Mouse (Mus musculus) limb, embryonic 13.5 days (tissue): ENCODE results near the gene Fhl5. TPM values are rescaled to one million over a fixed set of nuclear protein-coding genes. Genes with fewer than 3 reads are reported as not detected.
A peak's percentile ranks its signal among the peaks of the same experiment; 100 is the strongest.
"Not testable (repeated sequence)": the region's sequence is repeated elsewhere in the genome, so short reads cannot be mapped to it uniquely, and the experiment has no call there.

Source experiments
- ATAC-seq: fragments of 200-750 bp; cut with Nextera tagmentation; 2 replicates; pipeline ENCODE4 v1.8.0; 2017; ENCODE audit warnings: low read depth, moderate number of reproducible peaks, moderate TSS enrichment; ENCODE audit not compliant: low FRiP score
- H3K27ac ChIP-seq: fragments of 300-500 bp; sonication (generic); 2 replicates; pipeline ENCODE4 v1.5.1; 2015; ENCODE audit warnings: inconsistent platforms, mild to moderate bottlenecking, moderate library complexity
- H3K27me3 ChIP-seq: fragments of 300-500 bp; sonication (generic); 2 replicates; pipeline ENCODE4 v1.6.1; 2015; ENCODE audit warnings: mild to moderate bottlenecking, inconsistent platforms
- H3K36me3 ChIP-seq: fragments of 300-500 bp; sonication (generic); 2 replicates; pipeline ENCODE4 v1.6.1; 2015; ENCODE audit warnings: inconsistent platforms, mild to moderate bottlenecking, moderate library complexity
- H3K4me1 ChIP-seq: fragments of 300-500 bp; sonication (generic); 2 replicates; pipeline ENCODE4 v1.6.1; 2015; ENCODE audit warnings: inconsistent platforms
- H3K4me2 ChIP-seq: fragments of 300-500 bp; sonication (generic); replicated peaks from 2 replicates; pipeline ENCODE4 v1.6.1; 2015; ENCODE audit warnings: inconsistent platforms, mild to moderate bottlenecking, moderate library complexity
- H3K4me3 ChIP-seq: fragments of 300-500 bp; sonication (generic); 2 replicates; pipeline ENCODE4 v1.5.1; 2015; ENCODE audit warnings: moderate library complexity, mild to moderate bottlenecking, inconsistent platforms
- H3K9ac ChIP-seq: fragments of 300-500 bp; sonication (generic); 2 replicates; pipeline ENCODE4 v1.6.1; 2015; ENCODE audit warnings: mild to moderate bottlenecking, inconsistent platforms
- H3K9me3 ChIP-seq: fragments of 300-500 bp; sonication (generic); 2 replicates; pipeline ENCODE4 v1.6.1; 2016; ENCODE audit warnings: inconsistent platforms
- WGBS: fragments of 180-500 bp; shearing (Covaris S2); methylation state at CpG from one replicate; pipeline ENCODE4 v1.1.7; 2015; 5-methylcytosine and 5-hydroxymethylcytosine counted together
- polyA plus RNA-seq: library from polyadenylated mRNA; unstranded; fragments of >200 nt; fragmentation: Nextera tagmentation; extraction: Ambion mirVana; gene quantifications from 2 replicates; pipeline ENCODE4 v1.2.1, GENCODE M21; 2015

Fhl5 gene
- polyA plus RNA-seq, result not detected in 2 replicates

DNA sequence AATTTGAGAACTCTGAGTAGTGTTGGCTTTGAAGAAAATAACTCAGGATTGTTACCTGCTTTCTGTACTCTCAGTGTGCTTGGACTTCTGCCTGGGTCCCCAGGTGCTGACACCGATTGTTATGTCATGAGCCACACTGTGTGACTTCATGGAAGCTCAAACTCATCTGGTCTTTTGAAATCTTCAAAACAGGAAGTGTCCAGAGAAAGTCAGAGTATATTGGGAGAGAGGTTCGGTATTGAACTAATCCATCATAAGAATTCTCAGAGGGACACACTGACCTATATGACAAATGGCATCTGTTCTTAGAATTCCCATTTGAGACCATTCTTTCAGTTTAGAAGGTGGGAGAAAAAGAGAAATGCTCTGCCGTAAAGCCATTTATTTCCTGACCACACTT is at the start of gene Fhl5:
TSS of gene Fhl5 (minus strand) at position 101 of the 400 bp plus-strand sequence.
- H3K27ac ChIP-seq, result no peak within 1 kb of the TSS
- H3K9me3 ChIP-seq, result no peaks in the 10 kb centered on the region
- no peaks in the 10 kb centered on the region for H3K4me1 ChIP-seq
- WGBS, result 85% methylated on average over 3 of the region's 3 CpGs
- H3K4me2 ChIP-seq, result no peak within 1 kb of the TSS
- no peak for ATAC-seq
- H3K4me3 ChIP-seq, result no peak within 1 kb of the TSS
- H3K9ac ChIP-seq, result no peak within 1 kb of the TSS
- H3K27me3 ChIP-seq, result no peaks in the 10 kb centered on the region
- no peaks in the 10 kb centered on the region for H3K36me3 ChIP-seq

DNA sequence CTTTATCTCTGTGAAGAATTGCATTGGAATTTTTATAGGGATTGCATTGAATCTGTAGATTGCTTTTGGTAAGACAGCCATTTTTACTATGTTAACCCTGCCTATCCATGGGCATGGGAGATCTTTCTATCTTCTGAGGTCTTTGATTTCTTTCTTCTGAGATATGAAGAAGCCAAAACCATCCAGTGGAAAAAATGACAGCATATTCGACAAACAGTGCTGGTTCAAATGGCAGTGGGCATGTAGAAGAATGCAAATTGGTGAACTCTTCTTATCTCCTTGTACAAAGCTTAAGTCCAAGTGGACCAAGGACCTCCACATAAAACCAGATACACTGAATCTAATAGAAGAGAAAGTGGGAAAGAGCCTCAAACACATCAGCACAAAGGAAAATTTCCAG is 42.3 kb upstream of the Fhl5 start:
- WGBS, result 81% methylated on average over 1 of the region's 1 CpGs
- not testable (repeated sequence) for H3K36me3 ChIP-seq

DNA sequence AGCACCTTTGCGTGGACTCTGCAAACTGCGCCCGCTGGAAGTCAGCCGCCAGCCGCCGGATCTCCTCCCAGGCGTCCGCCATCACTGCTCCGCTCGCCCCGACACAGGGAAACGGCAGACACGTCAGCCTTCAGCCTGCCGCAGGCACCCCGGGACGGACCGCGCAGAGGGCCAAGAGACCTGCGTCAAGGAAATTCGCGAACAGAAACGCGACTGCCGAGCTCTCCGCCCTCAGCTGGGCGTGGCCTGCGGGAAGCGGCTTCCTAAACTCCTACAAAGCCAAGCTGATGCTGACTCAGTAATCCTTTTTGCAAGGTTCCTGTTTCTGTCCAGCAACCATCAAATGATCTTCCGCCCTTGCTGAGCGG is 39.0 kb upstream of the Fhl5 start, which contains the start of gene Ufl1:
TSS of gene Ufl1 (minus strand) at position 151 of the 368 bp plus-strand sequence.
- no peaks in the 10 kb centered on the region for H3K9me3 ChIP-seq
- peak; percentile 98 for ATAC-seq
- H3K27me3 ChIP-seq, result no peaks in the 10 kb centered on the region
- peak within 1 kb of the TSS; percentile 96 for H3K9ac ChIP-seq
- H3K36me3 ChIP-seq, result peaks cover 27% of the 10 kb centered on the region
- peak within 1 kb of the TSS; percentile 70 for H3K4me2 ChIP-seq
- H3K27ac ChIP-seq, result peak within 1 kb of the TSS; percentile 97
- H3K4me1 ChIP-seq, result peaks cover 5% of the 10 kb centered on the region
- under 1% methylated on average over 30 of the region's 30 CpGs for whole genome bisulfite sequencing
- H3K4me3 ChIP-seq, result peak within 1 kb of the TSS; percentile 80

More for the DNA sequence above, 42.3 kb upstream of the Fhl5 start:
- H3K9ac ChIP-seq, H3K9me3 ChIP-seq, ATAC-seq, H3K27ac ChIP-seq, H3K27me3 ChIP-seq, H3K4me1 ChIP-seq, H3K4me3 ChIP-seq, H3K4me2 ChIP-seq: not testable (repeated sequence)

- peak; percentile 94 for ATAC-seq
- Histone ChIP-seq H3K27ac (peak overlapping the region; percentile 97), H3K4me2 (peak overlapping the region; percentile 70), H3K4me1 (peaks cover 5% of the 10 kb centered on the region), H3K9me3 (no peaks in the 10 kb centered on the region), H3K36me3 (peaks cover 27% of the 10 kb centered on the region), H3K27me3 (no peaks in the 10 kb centered on the region), H3K4me3 (peak overlapping the region; percentile 80), H3K9ac (peak overlapping the region; percentile 96)
- WGBS, result 1% methylated on average over 32 of the region's 32 CpGs
Measured at GRCm38 (mm10) chr4:25280938-25281670, 38.4 kb upstream of the Fhl5 start.

- Histone ChIP-seq H3K27me3 (no peaks in the 10 kb centered on the region), H3K9ac (no peak overlapping the region), H3K4me2 (no peak overlapping the region), H3K36me3 (peaks cover 77% of the 10 kb centered on the region), H3K4me1 (no peaks in the 10 kb centered on the region), H3K9me3 (no peaks in the 10 kb centered on the region), H3K27ac (no peak overlapping the region), H3K4me3 (no peak overlapping the region)
- no peak for ATAC-seq
- WGBS, result 93% methylated on average over 7 of the region's 7 CpGs
Measured at GRCm38 (mm10) chr4:25272861-25273627, 30.4 kb upstream of the Fhl5 start.

DNA sequence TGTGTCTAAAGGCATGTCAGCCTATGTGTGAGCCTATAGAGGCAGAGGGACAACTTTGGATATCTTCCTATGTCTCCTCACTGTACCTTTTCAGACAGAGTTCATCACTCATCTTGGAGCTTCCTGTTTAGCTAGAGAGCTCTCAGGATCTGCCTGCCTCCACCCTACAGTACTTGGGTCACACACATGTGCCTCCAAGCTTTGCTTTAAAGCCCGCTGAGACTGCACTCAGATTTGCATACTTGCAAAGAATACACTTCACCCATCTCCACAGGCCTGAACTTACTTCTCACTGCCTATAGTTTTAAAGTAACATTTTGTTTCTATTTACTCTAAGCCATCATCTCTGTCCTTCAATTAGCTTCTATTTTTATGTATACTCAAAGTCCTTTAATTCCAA is 29.2 kb upstream of the Fhl5 start:
- Histone ChIP-seq H3K9me3 (no peaks in the 10 kb centered on the region), H3K36me3 (peaks cover 75% of the 10 kb centered on the region), H3K27ac (no peak overlapping the region), H3K4me2 (no peak overlapping the region), H3K4me1 (no peaks in the 10 kb centered on the region), H3K4me3 (no peak overlapping the region), H3K27me3 (no peaks in the 10 kb centered on the region), H3K9ac (no peak overlapping the region)
- no peak for ATAC-seq
- 90% methylated on average over 1 of the region's 1 CpGs for WGBS

DNA sequence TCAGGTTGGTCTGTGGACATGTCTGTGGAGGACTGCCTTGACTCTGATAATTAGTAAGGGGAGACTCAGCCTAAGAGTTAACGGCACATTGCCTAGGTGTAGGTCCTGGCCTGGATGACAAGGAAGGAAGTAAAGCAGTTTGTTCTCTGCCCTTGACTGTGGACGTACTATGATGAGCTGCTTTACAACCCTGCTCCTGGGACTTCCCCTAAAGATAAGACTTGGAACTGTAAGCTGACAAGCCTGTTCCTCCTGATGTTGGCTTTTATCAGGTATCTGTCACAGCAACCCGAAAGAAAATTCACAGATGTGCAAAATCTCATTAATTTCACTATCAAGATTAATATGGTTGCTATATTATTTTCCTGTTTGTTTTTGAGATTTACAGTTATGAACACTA is 24.5 kb upstream of the Fhl5 start:
- Histone ChIP-seq H3K9me3 (0 out of 2 replicates have a peak, but pooled peaks cover 3% of the 10 kb centered on the region), H3K4me3 (no peak overlapping the region), H3K9ac (no peak overlapping the region), H3K27me3 (no peaks in the 10 kb centered on the region), H3K36me3 (peaks cover 76% of the 10 kb centered on the region), H3K4me2 (no peak overlapping the region), H3K27ac (no peak overlapping the region), H3K4me1 (no peaks in the 10 kb centered on the region)
- WGBS, result 95% methylated on average over 3 of the region's 3 CpGs
- no peak for ATAC-seq

GRCm38 (mm10) chr4:25257822-25258398 is 15.2 kb upstream of the Fhl5 start:
- peaks cover 53% of the 10 kb centered on the region for H3K36me3 ChIP-seq
- WGBS, result 90% methylated on average over 7 of the region's 7 CpGs

DNA sequence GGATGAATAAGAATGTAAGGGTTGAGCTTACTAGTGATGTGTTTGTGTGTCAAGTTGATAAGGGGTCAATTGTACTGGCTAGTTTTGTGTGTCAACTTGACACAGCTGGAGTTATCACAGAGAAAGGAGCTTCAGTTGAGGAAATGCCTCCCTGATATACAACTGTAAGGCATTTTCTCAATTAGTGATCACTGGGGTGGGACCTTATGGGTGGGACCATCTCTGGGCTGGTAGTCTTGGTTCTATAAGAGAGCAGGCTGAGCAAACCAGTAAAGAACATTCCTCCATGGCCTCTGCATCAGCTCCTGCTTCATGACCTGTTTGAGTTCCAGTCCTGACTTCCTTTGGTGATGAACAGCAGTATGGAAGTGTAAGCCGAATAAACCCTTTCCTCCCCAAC is 7.0 kb downstream of the Fhl5 start:
- not testable (repeated sequence) for H3K27ac ChIP-seq, H3K4me1 ChIP-seq, ATAC-seq, H3K9me3 ChIP-seq, H3K4me3 ChIP-seq, H3K4me2 ChIP-seq, H3K9ac ChIP-seq, H3K36me3 ChIP-seq, H3K27me3 ChIP-seq
- 93% methylated on average over 1 of the region's 1 CpGs for WGBS

More at GRCm38 (mm10) chr4:25257822-25258398, 15.2 kb upstream of the Fhl5 start:
- Histone ChIP-seq H3K27me3 (no peaks in the 10 kb centered on the region), H3K4me1 (no peaks in the 10 kb centered on the region), H3K4me3 (no peak overlapping the region), H3K4me2 (no peak overlapping the region), H3K9me3 (no peaks in the 10 kb centered on the region), H3K27ac (no peak overlapping the region), H3K9ac (no peak overlapping the region)
- no peak for ATAC-seq

GRCm38 (mm10) chr4:25233767-25234166 is 8.9 kb downstream of the Fhl5 start:
- H3K27me3 ChIP-seq, H3K4me2 ChIP-seq, H3K4me1 ChIP-seq, ATAC-seq, H3K36me3 ChIP-seq, H3K4me3 ChIP-seq, H3K9ac ChIP-seq, H3K27ac ChIP-seq, H3K9me3 ChIP-seq: not testable (repeated sequence)
- WGBS, result 69% methylated on average over 1 of the region's 1 CpGs

GRCm38 (mm10) chr4:25232546-25232945 is 10.1 kb downstream of the Fhl5 start:
- H3K9ac ChIP-seq, result no peak overlapping the region
- no peak for ATAC-seq
- H3K4me2 ChIP-seq, result no peak overlapping the region
- H3K27me3 ChIP-seq, result no peaks in the 10 kb centered on the region
- H3K4me3 ChIP-seq, result no peak overlapping the region
- H3K27ac ChIP-seq, result no peak overlapping the region
- H3K36me3 ChIP-seq, result no peaks in the 10 kb centered on the region
- WGBS, result 86% methylated on average over 3 of the region's 3 CpGs
- no peaks in the 10 kb centered on the region for H3K4me1 ChIP-seq
- H3K9me3 ChIP-seq, result no peaks in the 10 kb centered on the region

DNA sequence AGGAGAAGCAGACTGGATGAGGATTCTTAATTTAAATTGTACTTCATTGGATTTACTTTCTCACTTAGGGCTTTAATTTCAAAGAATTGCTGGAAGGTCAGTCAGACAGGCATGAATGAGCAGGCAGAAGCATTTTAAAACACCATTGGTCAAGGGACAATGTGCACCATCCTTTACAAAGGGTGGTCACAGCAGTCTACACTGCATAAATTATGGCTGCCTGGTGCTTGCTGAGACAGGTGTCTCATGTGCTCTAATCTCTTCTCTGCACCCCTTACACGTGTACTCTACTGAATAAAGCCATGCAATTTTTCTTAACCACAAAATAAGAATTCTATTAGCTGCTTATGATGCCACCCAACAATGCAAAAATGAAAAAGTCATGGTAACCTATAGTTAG is 15.1 kb downstream of the Fhl5 start:
- no peaks in the 10 kb centered on the region for H3K4me1 ChIP-seq
- no peak overlapping the region for H3K4me3 ChIP-seq
- 17% methylated on average over 1 of the region's 1 CpGs for WGBS
- no peaks in the 10 kb centered on the region for H3K9me3 ChIP-seq
- no peak overlapping the region for H3K27ac ChIP-seq
- H3K27me3 ChIP-seq, result no peaks in the 10 kb centered on the region
- no peak overlapping the region for H3K4me2 ChIP-seq
- H3K36me3 ChIP-seq, result no peaks in the 10 kb centered on the region
- no peak for ATAC-seq
- H3K9ac ChIP-seq, result no peak overlapping the region
